Mouse (Mus musculus) gastrocnemius, adult 8-10 months (tissue): ENCODE results near the gene Ndufaf3. TPM values are rescaled to one million over a fixed set of nuclear protein-coding genes. Genes with fewer than 3 reads are reported as not detected.
A peak's percentile ranks its signal among the peaks of the same experiment; 100 is the strongest.
"Not testable (repeated sequence)": the region's sequence is repeated elsewhere in the genome, so short reads cannot be mapped to it uniquely, and the experiment has no call there.

Source experiments
- DNase-seq, 2 experiments: peaks; one replicate each; pipeline ENCODE4 v3.0.0; 2022; ENCODE audit warnings: low spot score in 2 of 2
- total RNA-seq, 4 experiments: library from RNA; stranded (reverse); gene quantifications; 2 replicates each; pipeline ENCODE4 v1.2.4; 2022

The Ndufaf3 gene
- total RNA-seq, result 10 to 100 TPM; 31.9 to 34.4 (median 33.0) TPM

DNA sequence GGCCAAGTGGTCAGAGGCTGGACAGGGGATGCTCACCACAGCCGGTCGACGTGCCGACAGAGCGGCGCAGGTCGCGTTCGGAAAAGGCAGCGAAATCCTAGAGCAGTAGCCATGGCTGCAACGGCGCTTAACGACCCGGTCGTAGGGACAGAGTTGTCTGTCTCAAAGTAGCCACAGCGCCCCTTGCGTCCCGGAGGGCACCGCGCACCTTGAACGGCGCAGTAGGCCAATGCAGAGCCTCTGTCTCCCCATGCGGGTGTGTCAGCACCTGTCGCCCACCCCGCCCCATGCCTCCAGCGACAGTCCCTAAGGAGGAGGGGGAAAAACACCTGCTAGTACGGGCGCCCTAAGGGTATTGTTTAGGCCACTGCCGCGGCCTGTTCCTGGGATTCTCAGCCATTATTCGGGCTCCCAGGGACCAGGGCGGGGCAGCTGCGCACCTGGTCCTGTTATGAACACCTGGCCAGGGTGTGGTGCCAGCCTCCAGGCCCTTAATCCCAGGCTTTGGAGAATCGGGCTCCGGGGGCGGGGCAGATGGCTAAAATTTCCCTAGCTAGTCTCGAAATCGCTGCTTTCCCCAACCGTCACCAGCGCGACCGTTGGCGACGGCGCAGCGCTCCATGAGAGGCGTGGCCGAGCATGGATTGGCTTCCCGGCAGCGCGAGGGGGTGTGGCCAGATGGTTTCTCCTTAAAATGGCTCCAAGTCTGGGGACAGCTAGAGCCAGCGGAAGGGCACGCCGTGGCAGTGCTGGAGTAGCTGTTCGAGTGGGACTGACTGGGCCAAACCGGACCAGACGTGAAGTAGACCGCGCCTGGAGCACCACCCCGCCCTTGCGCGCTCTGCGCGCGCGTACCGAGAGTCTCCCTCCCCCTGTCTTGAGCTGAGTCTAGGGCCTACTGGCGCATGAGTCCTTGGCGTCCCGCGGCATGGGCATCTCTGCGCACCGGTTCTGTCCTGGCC lies at the start of gene Ndufaf3:
Gene Ndufaf3 (minus strand): TSS at position 620 of the 962 bp plus-strand sequence.
- DNase-seq, result peak; percentile 93 to 94

DNA sequence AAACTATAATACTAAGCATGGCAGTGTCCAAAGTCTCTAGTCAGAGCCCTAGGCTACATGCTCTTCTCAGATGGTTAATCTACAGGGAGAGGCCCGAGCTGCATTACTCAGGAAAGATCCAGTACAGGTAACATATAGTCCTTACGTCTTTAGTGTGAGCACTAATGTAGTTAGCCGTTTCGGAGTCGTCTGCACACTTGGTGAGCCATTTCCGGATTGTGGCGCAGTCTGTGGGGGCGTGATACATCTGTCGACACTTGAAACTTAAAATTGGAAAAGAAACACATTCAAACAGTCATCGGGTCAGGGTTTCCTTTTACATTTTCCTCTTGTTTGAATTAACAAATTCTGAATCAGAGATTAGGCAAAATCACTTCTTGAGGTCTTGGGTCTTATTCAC lies 44.3 kb upstream of the Ndufaf3 start:
- DNase-seq, result no peak

DNA sequence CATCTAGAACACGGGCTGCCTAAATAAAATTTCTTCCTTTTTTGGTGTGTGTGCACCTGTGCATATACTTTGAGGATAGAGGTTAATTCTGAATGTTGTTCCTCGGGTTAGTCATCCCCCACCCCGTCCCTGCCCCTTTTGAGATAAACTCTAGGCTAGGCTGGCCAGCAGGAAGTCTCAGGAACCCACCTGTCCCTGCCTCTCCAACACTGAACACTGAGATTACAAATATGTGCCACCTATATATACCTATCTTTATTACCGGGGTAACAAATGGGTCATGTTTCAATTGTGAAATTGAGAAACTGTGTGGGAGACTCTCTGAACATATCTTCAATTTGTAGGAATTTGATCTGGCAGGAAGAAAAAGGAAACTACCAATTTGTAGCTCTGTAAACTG lies 41.7 kb upstream of the Ndufaf3 start:
- no peak for DNase-seq

DNA sequence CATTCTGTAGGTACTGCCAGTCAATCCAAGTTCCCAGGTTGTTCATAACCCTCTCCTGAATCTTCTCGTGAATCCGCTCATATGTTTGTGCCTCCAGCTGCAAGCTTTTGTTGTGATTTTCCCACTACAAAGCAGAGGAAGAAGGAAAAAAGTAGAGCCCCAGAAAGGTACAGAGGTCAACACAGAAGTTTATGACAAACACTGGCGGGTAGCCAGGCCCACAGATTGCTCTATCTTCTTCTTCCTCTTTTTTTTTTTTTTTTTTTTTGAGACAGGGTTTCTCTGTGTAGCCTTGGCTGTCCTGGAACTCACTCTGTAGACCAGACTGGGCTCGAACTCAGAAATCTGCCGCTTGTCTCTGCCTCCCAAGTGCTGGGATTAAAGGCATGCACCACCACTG lies 40.7 kb upstream of the Ndufaf3 start:
- DNase-seq, result not testable (repeated sequence)

GRCm38 (mm10) chr9:108601986-108602385 lies 34.8 kb upstream of the Ndufaf3 start:
- DNase-seq, result no peak

GRCm38 (mm10) chr9:108600011-108600410 lies 32.8 kb upstream of the Ndufaf3 start:
- DNase-seq, result no peak

DNA sequence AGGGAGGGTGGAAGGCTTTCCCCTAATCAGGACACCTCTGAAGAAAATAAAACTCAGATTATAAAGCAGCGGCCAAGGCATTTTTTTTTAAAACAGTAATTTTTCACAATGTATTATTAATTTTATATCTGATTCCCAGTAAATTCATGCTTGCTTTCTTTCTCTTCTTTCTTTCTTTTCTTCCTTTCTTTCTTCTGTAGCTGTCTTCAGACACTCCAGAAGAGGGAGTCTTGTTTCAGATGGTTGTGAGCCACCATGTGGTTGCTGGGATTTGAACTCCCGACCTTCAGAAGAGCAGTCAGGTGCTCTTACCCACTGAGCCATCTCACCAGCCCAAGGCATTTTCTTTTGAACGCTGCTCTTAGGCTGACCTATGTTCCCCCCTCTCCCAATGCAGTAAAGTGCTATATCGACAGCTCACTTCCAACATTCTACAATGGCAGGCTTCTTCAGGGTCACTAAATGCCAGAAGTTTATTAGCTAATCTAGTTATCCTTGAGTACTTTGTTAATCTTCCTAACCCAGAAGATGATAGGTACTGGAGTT lies 31.9 kb upstream of the Ndufaf3 start:
- DNase-seq, result no peak

DNA sequence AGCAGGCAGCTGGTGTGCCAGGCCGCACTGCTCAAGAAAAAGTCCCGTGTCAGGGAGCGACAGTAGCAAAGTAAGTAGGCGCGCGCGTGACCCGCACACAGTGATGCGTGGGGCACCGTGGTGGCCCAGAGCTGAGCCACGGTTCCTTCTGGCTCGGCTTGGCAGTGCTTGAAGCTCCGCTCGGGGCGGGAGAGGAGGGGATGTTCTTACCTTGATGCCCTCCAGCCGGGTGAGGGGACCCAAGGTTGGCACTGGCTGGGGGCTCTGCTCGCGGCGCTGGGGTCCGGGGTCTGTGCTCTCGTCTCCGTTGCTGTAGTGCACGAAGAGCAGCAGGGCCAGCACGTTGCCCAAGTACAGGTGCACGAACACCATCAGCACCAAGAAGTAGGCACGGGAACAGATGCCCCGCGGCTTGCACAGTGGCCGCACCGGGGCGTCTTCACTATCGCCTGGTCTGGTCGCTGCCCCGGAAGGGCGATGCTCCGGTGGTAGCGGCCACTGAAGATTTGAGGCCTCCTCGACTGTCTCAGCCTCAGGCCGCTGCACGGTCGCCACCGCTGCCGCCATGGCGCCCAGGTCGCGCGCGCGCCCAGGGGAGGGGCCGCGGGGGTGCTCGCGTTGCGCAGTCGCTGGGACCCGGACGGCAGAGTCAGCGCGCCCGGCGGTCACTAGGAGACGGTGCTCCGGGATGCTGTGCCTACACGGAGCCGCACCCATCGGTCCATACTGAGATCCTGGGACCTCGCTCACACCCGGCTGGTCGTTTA lies 29.9 kb upstream of the Ndufaf3 start, which contains the start of gene P4htm:
Gene P4htm (minus strand): TSS at position 670 of the 767 bp plus-strand sequence.
- peak; percentile 38 for DNase-seq

DNA sequence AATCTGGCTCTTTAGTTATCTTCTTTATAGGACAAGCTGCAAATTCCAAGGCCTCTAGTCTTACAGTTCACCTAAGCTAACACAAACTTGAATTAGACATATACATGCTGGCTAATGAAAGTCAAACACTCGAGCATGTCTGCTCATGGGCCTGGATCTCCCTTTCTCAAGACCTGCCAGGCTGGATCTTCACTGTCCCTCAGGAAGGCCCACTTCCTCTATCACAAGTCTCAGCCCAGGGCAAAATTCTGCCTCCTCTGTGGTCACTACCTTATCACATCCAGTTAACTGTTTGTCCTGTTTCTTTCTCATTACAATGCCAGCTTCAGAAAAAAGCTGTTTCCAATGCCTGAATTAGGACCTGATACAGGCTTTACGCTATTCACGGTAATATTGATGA lies 27.1 kb upstream of the Ndufaf3 start:
- DNase-seq, result no peak

DNA sequence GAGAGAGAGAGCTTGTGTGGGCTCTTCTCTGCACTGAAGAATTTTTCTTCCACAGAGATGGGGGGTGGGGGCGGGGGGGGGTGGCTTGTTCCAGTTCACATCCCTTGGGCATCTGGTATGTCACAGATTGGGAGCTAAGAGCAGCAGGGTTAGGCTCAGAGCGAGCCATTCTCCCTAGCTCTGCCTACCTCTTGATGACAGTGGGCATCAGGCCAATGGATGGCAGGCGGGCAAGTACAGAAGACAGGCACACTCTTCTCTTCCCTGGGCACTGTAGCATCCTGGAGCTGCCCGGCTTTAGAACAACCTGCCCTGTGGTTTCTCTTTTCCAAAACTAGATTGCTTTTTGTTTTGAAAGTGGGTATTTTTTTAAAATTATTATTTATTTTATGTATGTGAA lies 24.2 kb upstream of the Ndufaf3 start:
- no peak for DNase-seq

DNA sequence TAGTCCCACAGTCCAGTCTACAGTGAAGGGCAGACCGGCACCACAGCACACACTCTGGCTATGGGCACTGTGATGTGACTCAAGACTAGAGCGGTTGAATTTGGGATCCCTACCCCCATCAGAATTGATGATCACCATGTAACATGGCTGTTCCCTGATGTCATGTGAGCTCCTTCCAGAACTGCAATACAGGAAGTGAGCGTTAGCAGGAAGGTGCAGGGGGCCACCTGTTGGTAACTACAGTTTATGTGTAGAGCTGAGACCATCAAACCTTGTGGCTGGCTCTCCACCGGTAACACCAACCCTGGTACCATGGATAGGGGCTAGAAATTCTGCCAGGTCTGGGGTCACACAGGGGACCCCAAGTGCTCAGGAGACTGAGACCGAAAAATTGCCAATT lies 22.0 kb upstream of the Ndufaf3 start:
- DNase-seq, result no peak

GRCm38 (mm10) chr9:108587571-108588180 lies 20.4 kb upstream of the Ndufaf3 start:
- peak; percentile 47 to 54 for DNase-seq

DNA sequence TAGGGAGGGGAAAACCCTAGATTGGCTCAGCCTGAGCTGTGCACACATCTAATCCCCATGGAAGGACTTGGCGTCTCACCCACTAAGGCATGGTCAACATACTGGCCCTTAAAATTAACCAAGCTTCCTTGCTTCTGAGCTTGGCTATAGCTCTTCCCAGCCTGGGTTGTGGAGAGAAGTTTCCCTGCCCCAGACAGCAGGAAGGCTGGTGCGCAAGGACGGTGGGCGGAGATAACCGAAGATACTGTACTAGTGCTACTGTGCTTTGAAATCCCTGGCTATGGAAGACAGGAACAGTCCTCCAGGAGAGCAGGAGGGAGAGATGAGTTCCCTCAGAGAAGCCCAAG lies 12.1 kb upstream of the Ndufaf3 start:
- no peak for DNase-seq

- DNase-seq, result peak; percentile 83 to 94
Observed at GRCm38 (mm10) chr9:108578545-108579343, 11.5 kb upstream of the Ndufaf3 start, which contains the start of gene Wdr6. Wdr6 (minus strand) TSS chr9:108578739.

GRCm38 (mm10) chr9:108577934-108578544 lies 10.8 kb upstream of the Ndufaf3 start:
- DNase-seq, result peak; percentile 55 to 68

DNA sequence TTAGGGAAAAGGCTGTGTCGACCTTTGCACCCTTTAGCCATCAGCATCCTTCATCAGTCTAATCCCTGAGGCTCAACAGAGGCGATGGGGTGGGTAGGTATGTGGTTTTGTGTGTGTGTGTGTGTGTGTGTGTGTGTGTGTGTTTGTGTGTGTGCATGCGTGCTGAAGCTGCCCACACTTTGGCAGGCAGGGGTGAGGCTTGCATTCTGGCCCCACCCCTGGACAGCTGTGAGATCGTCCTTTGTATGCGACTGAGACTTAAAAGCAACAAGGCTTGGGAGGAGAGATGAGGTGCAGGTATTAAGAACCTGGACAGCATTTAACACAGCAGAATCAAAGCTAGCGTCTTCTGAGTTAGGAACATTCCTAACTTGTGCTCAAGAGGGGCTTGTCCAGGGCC lies 9.8 kb upstream of the Ndufaf3 start:
- no peak for DNase-seq

DNA sequence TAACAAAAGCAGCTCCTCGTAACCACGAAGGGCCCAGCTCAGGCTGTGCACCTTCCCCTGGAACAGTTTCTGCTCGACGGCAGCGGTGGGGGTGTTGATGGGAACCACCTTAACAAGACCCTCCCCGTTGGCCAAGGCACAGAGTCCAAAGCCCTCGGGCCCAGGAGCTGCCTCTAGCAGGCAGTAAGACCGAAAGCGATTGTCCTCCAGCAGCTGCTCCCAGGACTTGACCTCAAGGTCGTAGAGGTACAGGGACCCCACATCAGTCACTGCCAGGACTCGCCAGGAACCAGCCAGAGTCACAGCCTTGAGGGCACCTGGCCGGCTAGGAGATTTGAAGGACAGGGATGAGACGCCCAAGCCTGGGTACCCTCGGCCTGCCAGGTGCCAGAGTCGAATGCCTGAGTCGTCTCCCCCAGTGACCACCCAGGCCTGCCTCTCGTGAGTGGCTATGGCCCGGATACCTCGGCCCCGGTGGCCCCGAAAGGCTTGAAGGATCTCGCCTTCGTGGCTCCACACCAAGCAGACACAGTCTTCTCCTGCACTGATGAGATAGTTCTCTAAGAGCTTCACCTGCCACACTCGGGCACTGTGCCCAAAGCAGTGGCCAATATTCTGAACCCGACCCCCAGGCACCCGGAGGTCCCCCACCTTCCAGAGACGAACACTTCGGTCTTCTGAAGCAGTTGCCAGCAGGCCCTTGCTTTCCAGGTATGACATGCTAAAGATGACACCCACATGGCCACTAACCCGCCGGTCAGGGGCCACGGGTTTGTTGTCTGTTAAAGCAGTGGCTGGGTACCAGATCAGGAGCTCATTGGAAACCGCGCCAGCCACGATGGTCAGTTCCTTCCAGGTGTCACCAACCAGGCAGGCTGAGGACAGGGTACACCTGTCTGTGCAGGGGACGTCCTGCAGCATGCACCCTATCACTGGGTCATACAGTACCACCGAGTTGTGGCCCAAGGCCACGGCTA lies 8.4 kb upstream of the Ndufaf3 start:
- DNase-seq, result no peak

GRCm38 (mm10) chr9:108574921-108575320 lies 7.7 kb upstream of the Ndufaf3 start:
- DNase-seq, result no peak
